Mouse (Mus musculus): ENCODE measurements around the gene Disp1.
A peak's percentile ranks its signal among the peaks of the same experiment; 100 is the strongest.

Gene Disp1

GRCm38 (mm10) chr1:183194763-183195162 is 26.6 kb downstream of the Disp1 start:
- DNase-seq: no peak

- DNase-seq: no peak
Measured at GRCm38 (mm10) chr1:183194151-183194550, 27.2 kb downstream of the Disp1 start.

GRCm38 (mm10) chr1:183191398-183191797 is 29.9 kb downstream of the Disp1 start:
- DNase-seq: no peak

- no peak for DNase-seq
Measured at GRCm38 (mm10) chr1:183190456-183190855, 30.9 kb downstream of the Disp1 start.

- DNase-seq: no peak
Measured at GRCm38 (mm10) chr1:183189014-183189662, 32.2 kb downstream of the Disp1 start.

- DNase-seq: no peak
Measured at GRCm38 (mm10) chr1:183188115-183189013, 33.0 kb downstream of the Disp1 start.

GRCm38 (mm10) chr1:183185560-183185959 is 35.8 kb downstream of the Disp1 start:
- DNase-seq: no peak

- DNase-seq: no peak
Measured at GRCm38 (mm10) chr1:183184681-183185080, 36.6 kb downstream of the Disp1 start.

GRCm38 (mm10) chr1:183183565-183183964 is 37.8 kb downstream of the Disp1 start:
- DNase-seq: peak; percentile 49

- DNase-seq: no peak
Measured at GRCm38 (mm10) chr1:183182641-183183414, 38.5 kb downstream of the Disp1 start.

GRCm38 (mm10) chr1:183181030-183181395 is 40.3 kb downstream of the Disp1 start:
- DNase-seq: peak; percentile 38

- no peak for DNase-seq
Measured at GRCm38 (mm10) chr1:183180301-183181029, 40.9 kb downstream of the Disp1 start.

GRCm38 (mm10) chr1:183179316-183179715 is 42.0 kb downstream of the Disp1 start:
- DNase-seq: no peak

- DNase-seq: no peak
Measured at GRCm38 (mm10) chr1:183175236-183175635, 46.1 kb downstream of the Disp1 start.

GRCm38 (mm10) chr1:183171095-183171494 is 50.2 kb downstream of the Disp1 start:
- DNase-seq: no peak

- no peak for DNase-seq
Measured at GRCm38 (mm10) chr1:183168465-183168864, 52.9 kb downstream of the Disp1 start.

- DNase-seq: no peak
Measured at GRCm38 (mm10) chr1:183167776-183168175, 53.5 kb downstream of the Disp1 start.

GRCm38 (mm10) chr1:183166700-183167099 is 54.6 kb downstream of the Disp1 start:
- DNase-seq: no peak

- no peak for DNase-seq
Measured at GRCm38 (mm10) chr1:183164648-183165071, 56.7 kb downstream of the Disp1 start.

GRCm38 (mm10) chr1:183164190-183164580 is 57.1 kb downstream of the Disp1 start:
- no peak for DNase-seq

GRCm38 (mm10) chr1:183163512-183164189 is 57.7 kb downstream of the Disp1 start:
- no peak for DNase-seq

GRCm38 (mm10) chr1:183161057-183161456 is 60.3 kb downstream of the Disp1 start:
- no peak for DNase-seq

Measured in right cerebral cortex, adult 18-20 months (tissue).